Mouse (Mus musculus): ENCODE measurements around the gene Lmtk3. TPM values are rescaled to one million over a fixed set of nuclear protein-coding genes. Genes with fewer than 3 reads are reported as not detected.

Lmtk3 gene
- polyA plus RNA-seq, 1 experiment = 126 TPM

DNA sequence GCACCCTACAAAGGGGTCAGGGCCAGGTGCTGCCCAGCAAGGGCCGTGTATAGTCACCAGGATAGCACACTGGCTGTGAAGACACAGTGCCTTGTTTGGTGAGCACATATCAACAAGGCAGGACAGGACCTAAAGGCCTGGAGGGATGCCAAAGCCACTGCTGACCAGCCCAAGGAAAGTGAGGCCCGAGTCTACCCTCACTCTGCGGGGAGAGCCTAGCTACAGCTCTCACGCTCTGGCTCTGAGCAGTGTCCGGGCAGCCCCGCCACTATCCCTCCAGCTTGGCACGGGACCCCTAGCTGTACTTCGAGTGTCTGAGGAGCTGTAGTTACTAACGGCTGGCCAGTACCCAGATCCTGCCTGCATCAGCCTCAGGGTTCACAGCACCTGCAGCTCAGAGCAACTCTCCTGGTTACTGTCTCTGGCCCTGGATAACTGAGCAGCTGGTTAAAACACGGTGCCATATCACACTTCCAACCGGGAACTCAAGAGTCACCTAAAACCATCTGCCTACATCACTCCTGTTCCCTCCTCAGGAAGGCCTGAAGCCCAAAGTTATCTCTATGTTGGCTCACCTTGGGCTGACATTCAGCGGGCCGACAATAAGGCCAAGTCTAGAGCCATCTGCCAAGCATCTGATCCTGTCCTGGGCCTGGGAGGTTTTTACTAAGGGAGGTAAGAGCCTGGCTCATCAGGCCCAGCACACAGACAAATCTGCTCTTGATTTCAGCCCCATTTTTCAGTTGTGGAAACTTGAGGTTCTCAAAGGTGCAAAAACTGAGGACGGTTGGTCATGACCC lies 25.9 kb downstream of the Lmtk3 start:
- H3K27ac ChIP-seq (ENCODE audit: insufficient read depth, low read length) = peak overlapping the region; percentile 36; the same call in 1 of the 2 replicates
- no peak overlapping the region for H3K4me3 ChIP-seq (replicated peaks; ENCODE audit: insufficient read depth, low read depth, low read length)
- no peaks in the 10 kb centered on the region for H3K27me3 ChIP-seq (ENCODE audit: control insufficient read depth, insufficient read depth, low read length)
- TF ChIP-seq POLR2A (IDR thresholded peaks at IDR 0.05; ENCODE audit: borderline replicate concordance, insufficient read depth, low read length) = no peak
- no peak for TF ChIP-seq CTCF (IDR thresholded peaks at IDR 0.05; ENCODE audit: borderline replicate concordance, insufficient read depth, low read depth, low read length)
- 16% methylated on average over 14 of the region's 14 CpGs for WGBS
- DNase-seq = peak; percentile 48 to 62
- peaks cover 23% of the 10 kb centered on the region for H3K4me1 ChIP-seq (ENCODE audit: control insufficient read depth, insufficient read depth, low read length)

- 70% methylated on average over 8 of the region's 8 CpGs for WGBS
- Histone ChIP-seq H3K27ac (ENCODE audit: insufficient read depth, low read length) (no peak overlapping the region), H3K27me3 (ENCODE audit: control insufficient read depth, insufficient read depth, low read length) (no peaks in the 10 kb centered on the region), H3K4me1 (ENCODE audit: control insufficient read depth, insufficient read depth, low read length) (peaks cover 23% of the 10 kb centered on the region), H3K4me3 (replicated peaks; ENCODE audit: insufficient read depth, low read depth, low read length) (peak overlapping the region; percentile 96)
- no peak for DNase-seq
- TF ChIP-seq POLR2A (IDR thresholded peaks at IDR 0.05; ENCODE audit: borderline replicate concordance, insufficient read depth, low read length) (no peak), CTCF (IDR thresholded peaks at IDR 0.05; ENCODE audit: borderline replicate concordance, insufficient read depth, low read depth, low read length) (no peak)
Observed at GRCm38 (mm10) chr7:45812921-45813320, 29.4 kb downstream of the Lmtk3 start.

- Histone ChIP-seq H3K4me3 (replicated peaks; ENCODE audit: insufficient read depth, low read depth, low read length) (peak within 1 kb of the TSS; percentile 96), H3K27ac (ENCODE audit: insufficient read depth, low read length) (peak within 1 kb of the TSS; percentile 70), H3K27me3 (ENCODE audit: control insufficient read depth, insufficient read depth, low read length) (no peaks in the 10 kb centered on the region), H3K4me1 (ENCODE audit: control insufficient read depth, insufficient read depth, low read length) (peaks cover 17% of the 10 kb centered on the region)
- DNase-seq = peak; percentile 99 to 100
- TF ChIP-seq POLR2A (IDR thresholded peaks at IDR 0.05; ENCODE audit: borderline replicate concordance, insufficient read depth, low read length) = peak; percentile 80
- no peak for TF ChIP-seq CTCF (IDR thresholded peaks at IDR 0.05; ENCODE audit: borderline replicate concordance, insufficient read depth, low read depth, low read length)
- under 1% methylated on average over 69 of the region's 92 CpGs for WGBS
Observed at GRCm38 (mm10) chr7:45813787-45814779, 30.5 kb downstream of the Lmtk3 start, which contains the start of gene Cyth2. Gene Cyth2 (minus strand): TSS chr7:45814581.

GRCm38 (mm10) chr7:45814841-45815240 lies 31.3 kb downstream of the Lmtk3 start:
- Histone ChIP-seq H3K27me3 (ENCODE audit: control insufficient read depth, insufficient read depth, low read length) (no peaks in the 10 kb centered on the region), H3K4me3 (replicated peaks; ENCODE audit: insufficient read depth, low read depth, low read length) (peak overlapping the region; percentile 37), H3K4me1 (ENCODE audit: control insufficient read depth, insufficient read depth, low read length) (peaks cover 11% of the 10 kb centered on the region), H3K27ac (ENCODE audit: insufficient read depth, low read length) (no peak overlapping the region)
- 3% methylated on average over 5 of the region's 5 CpGs for WGBS
- TF ChIP-seq POLR2A (IDR thresholded peaks at IDR 0.05; ENCODE audit: borderline replicate concordance, insufficient read depth, low read length) = no peak
- no peak for TF ChIP-seq CTCF (IDR thresholded peaks at IDR 0.05; ENCODE audit: borderline replicate concordance, insufficient read depth, low read depth, low read length)
- no peak for DNase-seq

GRCm38 (mm10) chr7:45815323-45815983 lies 31.9 kb downstream of the Lmtk3 start:
- TF ChIP-seq POLR2A (IDR thresholded peaks at IDR 0.05; ENCODE audit: borderline replicate concordance, insufficient read depth, low read length) (no peak), CTCF (IDR thresholded peaks at IDR 0.05; ENCODE audit: borderline replicate concordance, insufficient read depth, low read depth, low read length) (no peak)
- Histone ChIP-seq H3K27me3 (ENCODE audit: control insufficient read depth, insufficient read depth, low read length) (no peaks in the 10 kb centered on the region), H3K4me1 (ENCODE audit: control insufficient read depth, insufficient read depth, low read length) (peaks cover 5% of the 10 kb centered on the region), H3K27ac (ENCODE audit: insufficient read depth, low read length) (no peak overlapping the region), H3K4me3 (replicated peaks; ENCODE audit: insufficient read depth, low read depth, low read length) (no peak overlapping the region)
- peak; percentile 39 to 41 for DNase-seq
- WGBS = 30% methylated on average over 10 of the region's 10 CpGs

GRCm38 (mm10) chr7:45815984-45816351 lies 32.4 kb downstream of the Lmtk3 start:
- H3K27ac ChIP-seq (ENCODE audit: insufficient read depth, low read length) = no peak overlapping the region
- peaks cover 4% of the 10 kb centered on the region for H3K4me1 ChIP-seq (ENCODE audit: control insufficient read depth, insufficient read depth, low read length)
- 56% methylated on average over 2 of the region's 2 CpGs for WGBS
- no peaks in the 10 kb centered on the region for H3K27me3 ChIP-seq (ENCODE audit: control insufficient read depth, insufficient read depth, low read length)
- H3K4me3 ChIP-seq (replicated peaks; ENCODE audit: insufficient read depth, low read depth, low read length) = no peak overlapping the region
- no peak for DNase-seq
- TF ChIP-seq CTCF (IDR thresholded peaks at IDR 0.05; ENCODE audit: borderline replicate concordance, insufficient read depth, low read depth, low read length) (no peak), POLR2A (IDR thresholded peaks at IDR 0.05; ENCODE audit: borderline replicate concordance, insufficient read depth, low read length) (no peak)

DNA sequence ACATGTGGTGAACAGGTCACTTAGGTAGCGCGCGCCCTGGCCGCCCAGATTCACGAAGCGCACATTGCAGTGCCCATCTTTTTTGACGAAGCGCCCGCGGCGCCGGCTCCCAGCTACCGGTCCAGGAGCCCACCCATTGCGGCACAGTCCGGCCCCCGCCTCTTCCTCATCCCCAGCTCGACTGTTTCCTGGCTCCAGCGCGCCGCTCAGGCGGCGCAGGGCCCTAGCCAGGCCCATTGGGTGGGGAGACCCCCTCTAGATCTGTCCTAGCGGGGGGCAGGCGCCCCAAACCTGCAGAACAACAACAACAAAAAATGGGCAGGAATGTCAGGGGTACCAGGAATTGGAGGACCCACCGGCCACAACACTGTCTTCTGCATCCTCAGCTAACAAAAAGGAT lies 36.3 kb downstream of the Lmtk3 start:
- Histone ChIP-seq H3K4me3 (replicated peaks; ENCODE audit: insufficient read depth, low read depth, low read length) (no peak overlapping the region), H3K4me1 (ENCODE audit: control insufficient read depth, insufficient read depth, low read length) (no peaks in the 10 kb centered on the region), H3K27ac (ENCODE audit: insufficient read depth, low read length) (no peak overlapping the region), H3K27me3 (ENCODE audit: control insufficient read depth, insufficient read depth, low read length) (no peaks in the 10 kb centered on the region)
- no peak for DNase-seq
- TF ChIP-seq CTCF (IDR thresholded peaks at IDR 0.05; ENCODE audit: borderline replicate concordance, insufficient read depth, low read depth, low read length) = no peak
- TF ChIP-seq POLR2A (IDR thresholded peaks at IDR 0.05; ENCODE audit: borderline replicate concordance, insufficient read depth, low read length) = no peak
- WGBS = 15% methylated on average over 25 of the region's 25 CpGs

Measured in cerebellum, adult 2 months (tissue).